Comparison of ENCODE assay signal across 8 mouse cellular contexts in genomic region chr7:127232622-127233367, GRCm38 (mm10). TPM values are rescaled to one million over a fixed set of nuclear protein-coding genes. Genes with fewer than 3 reads are reported as not detected.
DNase-seq lines count a peak whose midpoint lies in the region; ATAC-seq and TF ChIP-seq lines count a peak whose summit lies in the region.

Gene Zfp553 (plus strand): TSS chr7:127233061.
Gene Sept1 (minus strand): TSS chr7:127233130.

- H3K4me3 ChIP-seq in CH12.LX (replicated peaks in 1 of 3; ENCODE audit: low read depth in 2 of 3, low read length in 2 of 3, poor library complexity in 1 of 3), result peak within 1 kb of the TSS; percentile 94 to 98 (median 97)
- H3K4me3 ChIP-seq in forebrain, embryonic 11.5 days (ENCODE audit: low read depth, low read length), result peak within 1 kb of the TSS; percentile 94
- H3K4me3 ChIP-seq in heart, embryonic 15.5 days, result peak within 1 kb of the TSS; percentile 83
- peak within 1 kb of the TSS; percentile 90 for H3K4me3 ChIP-seq in liver, embryonic 15.5 days (replicated peaks)
- H3K4me3 ChIP-seq in stomach, embryonic 16.5 days (replicated peaks; ENCODE audit: low read length), result peak within 1 kb of the TSS; percentile 89

- TF ChIP-seq RAD21 in CH12.LX (IDR thresholded peaks at IDR 0.05; ENCODE audit: low read depth, low read length), result no peak

- peak; percentile 89 for ATAC-seq in forebrain, embryonic 11.5 days (replicated peaks; ENCODE audit: low FRiP score)
- peak; percentile 92 for ATAC-seq in heart, embryonic 15.5 days (replicated peaks; ENCODE audit: insufficient number of reproducible peaks, insufficient read depth, low FRiP score, low read depth)
- peak; percentile 88 for ATAC-seq in liver, embryonic 15.5 days (ENCODE audit: insufficient read depth)
- peak; percentile 93 for ATAC-seq in stomach, embryonic 16.5 days (ENCODE audit: insufficient read depth, low FRiP score)

- TF ChIP-seq CTCF in CH12.LX (conservative IDR thresholded peaks at IDR 0.05 in 1 of 2, IDR thresholded peaks at IDR 0.05 in 1 of 2; ENCODE audit: low read depth in 2 of 2, low read length in 2 of 2), result no peak

- peak within 1 kb of the TSS; percentile 87 for H3K4me2 ChIP-seq in CH12.LX (ENCODE audit: insufficient read depth, low read depth, poor library complexity, severe bottlenecking)
- peak within 1 kb of the TSS; percentile 61 for H3K4me2 ChIP-seq in forebrain, embryonic 11.5 days (ENCODE audit: low read depth, low read length, severe bottlenecking)
- peak within 1 kb of the TSS; percentile 71 for H3K4me2 ChIP-seq in heart, embryonic 15.5 days
- peak within 1 kb of the TSS; percentile 91 for H3K4me2 ChIP-seq in liver, embryonic 15.5 days
- H3K4me2 ChIP-seq in stomach, embryonic 16.5 days (ENCODE audit: low read depth, low read length), result peak within 1 kb of the TSS; percentile 75

- no peaks in the 10 kb centered on the region for H3K27me3 ChIP-seq in CH12.LX (replicated peaks)
- H3K27me3 ChIP-seq in forebrain, embryonic 11.5 days (ENCODE audit: control insufficient read depth, insufficient read depth, low read length), result no peaks in the 10 kb centered on the region
- H3K27me3 ChIP-seq in heart, embryonic 15.5 days, result no peaks in the 10 kb centered on the region
- H3K27me3 ChIP-seq in liver, embryonic 15.5 days, result no peaks in the 10 kb centered on the region
- H3K27me3 ChIP-seq in stomach, embryonic 16.5 days (ENCODE audit: control insufficient read depth, insufficient read depth, low read length), result no peaks in the 10 kb centered on the region

- TF ChIP-seq EP300 in CH12.LX (IDR thresholded peaks at IDR 0.05; ENCODE audit: low read length), result no peak

- peak; percentile 75 for TF ChIP-seq POLR2A in CH12.LX (IDR thresholded peaks at IDR 0.05; ENCODE audit: low read depth, low read length)

- dilution Hi-C loops in CH12.LX (cut with MboI; ENCODE audit: extremely low pct_ligation_motif_present, extremely low pct_unique_long_range_greater_than_20kb, low sequenced_read_pairs), result no loop called here

- peak within 1 kb of the TSS; percentile 61 for H3K9ac ChIP-seq in CH12.LX (ENCODE audit: insufficient read depth, low read depth)
- peak within 1 kb of the TSS; percentile 99 for H3K9ac ChIP-seq in forebrain, embryonic 11.5 days (ENCODE audit: low read length)
- peak within 1 kb of the TSS; percentile 89 for H3K9ac ChIP-seq in heart, embryonic 15.5 days
- H3K9ac ChIP-seq in liver, embryonic 15.5 days, result peak within 1 kb of the TSS; percentile 95
- peak within 1 kb of the TSS; percentile 94 for H3K9ac ChIP-seq in stomach, embryonic 16.5 days (ENCODE audit: low read length)

- H3K9me3 ChIP-seq in CH12.LX (replicated peaks; ENCODE audit: low read length), result no peaks in the 10 kb centered on the region
- no peaks in the 10 kb centered on the region; the same call in 1 of the 2 replicates for H3K9me3 ChIP-seq in forebrain, embryonic 11.5 days (ENCODE audit: control insufficient read depth, low read length)
- H3K9me3 ChIP-seq in heart, embryonic 15.5 days (replicated peaks), result no peaks in the 10 kb centered on the region
- no peaks in the 10 kb centered on the region for H3K9me3 ChIP-seq in liver, embryonic 15.5 days (replicated peaks)
- H3K9me3 ChIP-seq in stomach, embryonic 16.5 days (replicated peaks; ENCODE audit: control insufficient read depth, low read length), result no peaks in the 10 kb centered on the region

- peaks cover 29 to 58% of the 10 kb centered on the region in 2 experiments for H3K36me3 ChIP-seq in CH12.LX (replicated peaks in 1 of 2; ENCODE audit: control insufficient read depth in 1 of 2, insufficient read depth in 1 of 2, low read length in 1 of 2)
- peaks cover 28% of the 10 kb centered on the region for H3K36me3 ChIP-seq in forebrain, embryonic 11.5 days (ENCODE audit: control insufficient read depth, insufficient read depth, low read length)
- peaks cover 33% of the 10 kb centered on the region for H3K36me3 ChIP-seq in heart, embryonic 15.5 days
- H3K36me3 ChIP-seq in liver, embryonic 15.5 days (replicated peaks), result peaks cover 36% of the 10 kb centered on the region
- peaks cover 21% of the 10 kb centered on the region for H3K36me3 ChIP-seq in stomach, embryonic 16.5 days (ENCODE audit: control insufficient read depth, insufficient read depth, low read length)

- in situ Hi-C loops in CH12.LX (cut with MboI; ENCODE audit: low pct_ligation_motif_present, low pct_unique_long_range_greater_than_20kb, low sequenced_read_pairs), result no loop called here

- peaks cover 31% of the 10 kb centered on the region for H3K79me2 ChIP-seq in CH12.LX (replicated peaks; ENCODE audit: control insufficient read depth, extremely low read depth, insufficient read depth, poor library complexity, severe bottlenecking)

- peaks cover 4 to 43% of the 10 kb centered on the region in 2 experiments; a peak in 3 of 4 replicates for H3K4me1 ChIP-seq in CH12.LX (ENCODE audit: control insufficient read depth in 1 of 2, insufficient read depth in 2 of 2)
- H3K4me1 ChIP-seq in forebrain, embryonic 11.5 days (replicated peaks; ENCODE audit: control insufficient read depth, insufficient read depth, low read length), result peaks cover 10% of the 10 kb centered on the region; the same call in 1 of the 2 replicates
- H3K4me1 ChIP-seq in heart, embryonic 15.5 days (replicated peaks), result peaks cover 38% of the 10 kb centered on the region
- H3K4me1 ChIP-seq in liver, embryonic 15.5 days (replicated peaks), result peaks cover 58% of the 10 kb centered on the region
- peaks cover 17% of the 10 kb centered on the region for H3K4me1 ChIP-seq in stomach, embryonic 16.5 days (ENCODE audit: control insufficient read depth, insufficient read depth, low read length)

- DNase-seq in CH12.LX (ENCODE audit: extremely low read depth), result peak; percentile 65
- peak; percentile 61 for DNase-seq in c-Kit-positive CD71-positive TER-119-negative erythroid progenitor cells, embryonic 14.5 days (ENCODE audit: low read depth)
- DNase-seq in forebrain, embryonic 11.5 days (ENCODE audit: low spot score), result peak; percentile 97
- peak; percentile 91 for DNase-seq in kidney, postnatal 14 days
- DNase-seq in neural tube, embryonic 10.5 days (ENCODE audit: extremely low spot score, low spot score), result peak; percentile 95

- WGBS in forebrain, embryonic 11.5 days, result under 1% methylated on average over 63 of the region's 64 CpGs
- WGBS in heart, embryonic 15.5 days, result under 1% methylated on average over 64 of the region's 64 CpGs
- WGBS in liver, embryonic 15.5 days (ENCODE audit: insufficient replicate concordance), result under 1% methylated on average over 64 of the region's 64 CpGs
- WGBS in stomach, embryonic 16.5 days, result under 1% methylated on average over 64 of the region's 64 CpGs

- H3K27ac ChIP-seq in CH12.LX (ENCODE audit: insufficient read depth, low read depth), result peak within 1 kb of the TSS; percentile 44
- peak within 1 kb of the TSS; percentile 99 for H3K27ac ChIP-seq in forebrain, embryonic 11.5 days (ENCODE audit: low read depth, low read length)
- peak within 1 kb of the TSS; percentile 98 for H3K27ac ChIP-seq in heart, embryonic 15.5 days
- peak within 1 kb of the TSS; percentile 92 for H3K27ac ChIP-seq in liver, embryonic 15.5 days (replicated peaks)
- peak within 1 kb of the TSS; percentile 96 for H3K27ac ChIP-seq in stomach, embryonic 16.5 days (ENCODE audit: low read length)

TF ChIP-seq in CH12.LX, 34 proteins besides CTCF, POLR2A, EP300 and RAD21 (continues in another document):
- TF ChIP-seq USF2 (conservative IDR thresholded peaks at IDR 0.05; ENCODE audit: low read depth, low read length) (no peak), TBP (conservative IDR thresholded peaks at IDR 0.05; ENCODE audit: low read depth, low read length) (no peak), SMC3 (IDR thresholded peaks at IDR 0.05; ENCODE audit: low read depth, low read length) (no peak), E2F4 (IDR thresholded peaks at IDR 0.05; ENCODE audit: insufficient replicate concordance, low read depth, low read length) (no peak), NRF1 (IDR thresholded peaks at IDR 0.05; ENCODE audit: low read depth, low read length) (peak; percentile 38; the same call in 1 of the 2 replicates), MYC (IDR thresholded peaks at IDR 0.05; ENCODE audit: low read depth, low read length) (no peak; the same call in 1 of the 2 replicates), GABPA (IDR thresholded peaks at IDR 0.05; ENCODE audit: insufficient replicate concordance, low read depth, low read length) (no peak), PAX5 (IDR thresholded peaks at IDR 0.05; ENCODE audit: low read length) (no peak), ZKSCAN1 (IDR thresholded peaks at IDR 0.05; ENCODE audit: borderline replicate concordance, low read depth, low read length) (no peak), ETS1 (conservative IDR thresholded peaks at IDR 0.05; ENCODE audit: low read depth, low read length) (no peak), ELF1 (IDR thresholded peaks at IDR 0.05; ENCODE audit: low read depth, low read length) (peak; percentile 86), CHD1 (IDR thresholded peaks at IDR 0.05; ENCODE audit: low read depth, low read length) (no peak), SIN3A (IDR thresholded peaks at IDR 0.05; ENCODE audit: low read length) (peak; percentile 79), ZMIZ1 (IDR thresholded peaks at IDR 0.05; ENCODE audit: low read depth, low read length) (peak; percentile 81), BHLHE40 (IDR thresholded peaks at IDR 0.05; ENCODE audit: low read depth, low read length) (no peak; the same call in 1 of the 2 replicates), MAFK (IDR thresholded peaks at IDR 0.05; ENCODE audit: insufficient replicate concordance, low read length) (no peak), USF1 (IDR thresholded peaks at IDR 0.05; ENCODE audit: low read depth, low read length) (no peak)

RNA-seq across cellular contexts. Expression of gene Zfp553, which starts in this region (rescaled TPM):
- 17.4 and 18.8 TPM in 2 replicates for total RNA-seq in CH12.LX (2012; rRNA removed)
- 8.6 and 9.8 TPM in 2 replicates for total RNA-seq in CH12.LX (2014; rRNA removed)
- polyA plus RNA-seq in CH12.LX (2012; ENCODE audit: insufficient read length, low read depth), result 15.0 and 15.2 TPM in 2 replicates
- 41.8 and 43.3 TPM in 2 replicates for polyA plus RNA-seq in forebrain, embryonic 11.5 days (2014; fragmentation: Nextera tagmentation; extraction: Ambion mirVana)
- polyA plus RNA-seq in heart, embryonic 15.5 days (2015; fragmentation: Nextera tagmentation; extraction: Ambion mirVana), result 17.8 and 23.7 TPM in 2 replicates
- 6.3 and 6.8 TPM in 2 replicates for polyA plus RNA-seq in liver, embryonic 15.5 days (2015; fragmentation: Nextera tagmentation; extraction: Ambion mirVana)
- 27.1 and 28.5 TPM in 2 replicates for polyA plus RNA-seq in stomach, embryonic 16.5 days (2015; fragmentation: Nextera tagmentation; extraction: Ambion mirVana)

RNA-seq across cellular contexts. Expression of gene Sept1, which starts in this region (rescaled TPM):
- total RNA-seq in CH12.LX (2012; rRNA removed) (73.8 and 92.3 TPM in 2 replicates), CH12.LX (2014; rRNA removed) (42.1 and 42.7 TPM in 2 replicates)
- polyA plus RNA-seq in CH12.LX (2012; ENCODE audit: insufficient read length, low read depth), result 147 and 171 TPM in 2 replicates
- polyA plus RNA-seq in forebrain, embryonic 11.5 days (2014; fragmentation: Nextera tagmentation; extraction: Ambion mirVana), result 32.8 and 36.6 TPM in 2 replicates
- 22.8 and 33.9 TPM in 2 replicates for polyA plus RNA-seq in heart, embryonic 15.5 days (2015; fragmentation: Nextera tagmentation; extraction: Ambion mirVana)
- 9.4 and 9.7 TPM in 2 replicates for polyA plus RNA-seq in liver, embryonic 15.5 days (2015; fragmentation: Nextera tagmentation; extraction: Ambion mirVana)
- 14.7 and 15.0 TPM in 2 replicates for polyA plus RNA-seq in stomach, embryonic 16.5 days (2015; fragmentation: Nextera tagmentation; extraction: Ambion mirVana)

Comparison
In these comparisons a context has a peak if more than half of its experiments do, and no peak if none do; other contexts are left out.
1. Peak in every context shown above with its lines: DNase-seq, ATAC-seq, H3K4me3 ChIP-seq and H3K27ac ChIP-seq.
2. H3K27ac ChIP-seq: peak in every context shown above with its lines; median percentile 99 in forebrain, embryonic 11.5 days; 98 in heart, embryonic 15.5 days; 96 in stomach, embryonic 16.5 days; 92 in liver, embryonic 15.5 days; 44 in CH12.LX.